Comparison of ENCODE assay signal across 8 mouse cellular contexts in genomic region chr12:102702356-102703110, GRCm38 (mm10). TPM values are rescaled to one million over a fixed set of nuclear protein-coding genes. Genes with fewer than 3 reads are reported as not detected.
DNase-seq lines count a peak whose midpoint lies in the region; ATAC-seq and TF ChIP-seq lines count a peak whose summit lies in the region.

No protein-coding gene starts in this region.

- peak overlapping the region; percentile 79 for H3K4me2 ChIP-seq in forebrain, postnatal 0 days (ENCODE audit: low read depth)
- H3K4me2 ChIP-seq in limb, embryonic 12.5 days, result peak overlapping the region; percentile 95
- peak overlapping the region; percentile 79 for H3K4me2 ChIP-seq in midbrain, embryonic 14.5 days (ENCODE audit: low read length)

- no peaks in the 10 kb centered on the region for H3K36me3 ChIP-seq in forebrain, postnatal 0 days (ENCODE audit: insufficient read depth)
- no peaks in the 10 kb centered on the region for H3K36me3 ChIP-seq in limb, embryonic 12.5 days
- no peaks in the 10 kb centered on the region for H3K36me3 ChIP-seq in midbrain, embryonic 14.5 days (ENCODE audit: control insufficient read depth, insufficient read depth, low read length)

- H3K4me3 ChIP-seq in forebrain, postnatal 0 days (ENCODE audit: low read depth, low read length), result peak overlapping the region; percentile 88
- peak overlapping the region; percentile 31 for H3K4me3 ChIP-seq in limb, embryonic 12.5 days (replicated peaks)
- peak overlapping the region; percentile 67 for H3K4me3 ChIP-seq in midbrain, embryonic 14.5 days (replicated peaks; ENCODE audit: low read depth, low read length)

- peak; percentile 79 for TF ChIP-seq CTCF in forebrain, postnatal 0 days (IDR thresholded peaks at IDR 0.05; ENCODE audit: low read depth)

- H3K27me3 ChIP-seq in forebrain, postnatal 0 days (ENCODE audit: insufficient read depth, low read length), result no peaks in the 10 kb centered on the region
- peaks cover 9% of the 10 kb centered on the region for H3K27me3 ChIP-seq in limb, embryonic 12.5 days
- H3K27me3 ChIP-seq in midbrain, embryonic 14.5 days (ENCODE audit: control insufficient read depth, insufficient read depth, low read length), result no peaks in the 10 kb centered on the region

- H3K9ac ChIP-seq in forebrain, postnatal 0 days, result peak overlapping the region; percentile 37
- no peak overlapping the region; the same call in 1 of the 2 replicates for H3K9ac ChIP-seq in limb, embryonic 12.5 days (replicated peaks)
- no peak overlapping the region for H3K9ac ChIP-seq in midbrain, embryonic 14.5 days (replicated peaks; ENCODE audit: low read length)

- H3K4me1 ChIP-seq in forebrain, postnatal 0 days (ENCODE audit: insufficient read depth), result peaks cover 42% of the 10 kb centered on the region
- peaks cover 62% of the 10 kb centered on the region for H3K4me1 ChIP-seq in limb, embryonic 12.5 days (replicated peaks)
- peaks cover 40% of the 10 kb centered on the region for H3K4me1 ChIP-seq in midbrain, embryonic 14.5 days (ENCODE audit: control insufficient read depth, insufficient read depth, low read length)

- H3K27ac ChIP-seq in forebrain, postnatal 0 days (ENCODE audit: low read depth, low read length), result peak overlapping the region; percentile 96; the same call in 1 of the 2 replicates
- 0 out of 2 replicates have a peak overlapping the region, but pooled peaks have one; percentile 50 for H3K27ac ChIP-seq in limb, embryonic 12.5 days
- H3K27ac ChIP-seq in midbrain, embryonic 14.5 days (replicated peaks; ENCODE audit: low read depth, low read length), result peak overlapping the region; percentile 15; the same call in 1 of the 2 replicates

- no peaks in the 10 kb centered on the region for H3K9me3 ChIP-seq in forebrain, postnatal 0 days (ENCODE audit: low read length)
- H3K9me3 ChIP-seq in limb, embryonic 12.5 days, result no peaks in the 10 kb centered on the region
- H3K9me3 ChIP-seq in midbrain, embryonic 14.5 days (ENCODE audit: control insufficient read depth, low read length), result no peaks in the 10 kb centered on the region

- peak; percentile 66 to 90 for DNase-seq in adrenal gland, adult (ENCODE audit: inconsistent age in 2 of 2, low spot score in 1 of 2)
- no peak for DNase-seq in adrenal gland, adult 8-10 months
- peak; percentile 60 for DNase-seq in cerebellum, adult 11-12 months
- DNase-seq in forebrain, postnatal 0 days, result peak; percentile 92
- peak; percentile 64 for DNase-seq in hindlimb bud, embryonic 11.5 days (ENCODE audit: extremely low spot score, low read depth, low spot score)
- DNase-seq in midbrain, embryonic 14.5 days, result peak; percentile 95
- peak; percentile 47 to 80 for DNase-seq in spleen, postnatal 14 days (ENCODE audit: low spot score in 2 of 2)

- ATAC-seq in forebrain, postnatal 0 days, result no peak
- ATAC-seq in limb, embryonic 12.5 days (ENCODE audit: insufficient number of reproducible peaks, insufficient read depth, low FRiP score, low TSS enrichment, low read depth), result no peak
- no peak for ATAC-seq in midbrain, embryonic 14.5 days (ENCODE audit: low FRiP score, low TSS enrichment)

- WGBS in forebrain, postnatal 0 days, result 5% methylated on average over 15 of the region's 15 CpGs
- WGBS in limb, embryonic 12.5 days, result 5% methylated on average over 15 of the region's 15 CpGs
- WGBS in midbrain, embryonic 14.5 days, result 4% methylated on average over 15 of the region's 15 CpGs

RNA-seq across cellular contexts. Expression of gene Itpk1, which starts 2.2 kb away (rescaled TPM):
- 100 to 1,000 TPM in 2 of 4 experiments, 10 to 100 TPM in 2; 49.2 to 139 (median 86.7) TPM for total RNA-seq in adrenal gland, adult 8-10 months (2022)
- total RNA-seq in forebrain, postnatal 0 days (2014; rRNA removed), result 47.5 and 66.5 TPM in 2 replicates
- 47.6 and 50.8 TPM in 2 replicates for polyA plus RNA-seq in forebrain, postnatal 0 days (2015; fragmentation: Nextera tagmentation; extraction: Ambion mirVana)
- polyA plus RNA-seq in limb, embryonic 12.5 days (2016; fragmentation: Nextera tagmentation; extraction: Ambion mirVana), result 8.9 and 9.8 TPM in 2 replicates
- 24.0 and 30.1 TPM in 2 replicates for polyA plus RNA-seq in midbrain, embryonic 14.5 days (2014; fragmentation: Nextera tagmentation; extraction: Ambion mirVana)

RNA-seq across cellular contexts. Expression of gene Moap1, which starts 40.9 kb away (rescaled TPM):
- 10 to 100 TPM in 3 of 4 experiments, 1 to 10 TPM in 1; 8.2 to 13.6 (median 11.5) TPM for total RNA-seq in adrenal gland, adult 8-10 months (2022)
- total RNA-seq in forebrain, postnatal 0 days (2014; rRNA removed), result 35.0 and 47.2 TPM in 2 replicates
- polyA plus RNA-seq in forebrain, postnatal 0 days (2015; fragmentation: Nextera tagmentation; extraction: Ambion mirVana), result 53.4 and 61.4 TPM in 2 replicates
- polyA plus RNA-seq in limb, embryonic 12.5 days (2016; fragmentation: Nextera tagmentation; extraction: Ambion mirVana), result 26.0 and 34.1 TPM in 2 replicates
- 60.0 and 63.6 TPM in 2 replicates for polyA plus RNA-seq in midbrain, embryonic 14.5 days (2014; fragmentation: Nextera tagmentation; extraction: Ambion mirVana)

RNA-seq across cellular contexts. Expression of gene Tmem251, which starts 41.0 kb away (rescaled TPM):
- total RNA-seq in adrenal gland, adult 8-10 months (2022), result 1 to 10 TPM; 7.2 to 8.8 (median 7.7) TPM
- 5.7 and 6.0 TPM in 2 replicates for total RNA-seq in forebrain, postnatal 0 days (2014; rRNA removed)
- polyA plus RNA-seq in forebrain, postnatal 0 days (2015; fragmentation: Nextera tagmentation; extraction: Ambion mirVana), result 12.9 and 13.1 TPM in 2 replicates
- polyA plus RNA-seq in limb, embryonic 12.5 days (2016; fragmentation: Nextera tagmentation; extraction: Ambion mirVana), result 11.1 and 11.5 TPM in 2 replicates
- polyA plus RNA-seq in midbrain, embryonic 14.5 days (2014; fragmentation: Nextera tagmentation; extraction: Ambion mirVana), result 13.0 and 13.2 TPM in 2 replicates

RNA-seq across cellular contexts. Expression of gene Gm28051, which starts 55.0 kb away (rescaled TPM):
- total RNA-seq in adrenal gland, adult 8-10 months (2022), result not detected
- total RNA-seq in forebrain, postnatal 0 days (2014; rRNA removed), result not detected in 2 replicates
- not detected in 2 replicates for polyA plus RNA-seq in forebrain, postnatal 0 days (2015; fragmentation: Nextera tagmentation; extraction: Ambion mirVana)
- polyA plus RNA-seq in limb, embryonic 12.5 days (2016; fragmentation: Nextera tagmentation; extraction: Ambion mirVana), result not detected in 2 replicates
- not detected in 2 replicates for polyA plus RNA-seq in midbrain, embryonic 14.5 days (2014; fragmentation: Nextera tagmentation; extraction: Ambion mirVana)

RNA-seq across cellular contexts. Expression of gene Gon7, which starts 55.1 kb away (rescaled TPM):
- 10 to 100 TPM; 12.1 to 16.5 (median 14.6) TPM for total RNA-seq in adrenal gland, adult 8-10 months (2022)
- total RNA-seq in forebrain, postnatal 0 days (2014; rRNA removed), result 27.1 and 27.7 TPM in 2 replicates
- 36.1 and 41.7 TPM in 2 replicates for polyA plus RNA-seq in forebrain, postnatal 0 days (2015; fragmentation: Nextera tagmentation; extraction: Ambion mirVana)
- polyA plus RNA-seq in limb, embryonic 12.5 days (2016; fragmentation: Nextera tagmentation; extraction: Ambion mirVana), result 39.9 and 46.3 TPM in 2 replicates
- 44.9 and 51.8 TPM in 2 replicates for polyA plus RNA-seq in midbrain, embryonic 14.5 days (2014; fragmentation: Nextera tagmentation; extraction: Ambion mirVana)

Comparison
In these comparisons a context has a peak if more than half of its experiments do, and no peak if none do; other contexts are left out.
1. H3K27ac ChIP-seq: peak in every context shown above with its lines; median percentile 96 in forebrain, postnatal 0 days; 50 in limb, embryonic 12.5 days; 15 in midbrain, embryonic 14.5 days.
2. H3K4me3 ChIP-seq: peak in every context shown above with its lines; median percentile 88 in forebrain, postnatal 0 days; 67 in midbrain, embryonic 14.5 days; 31 in limb, embryonic 12.5 days.